Mouse (Mus musculus) limb, embryonic 11.5 days (tissue): ENCODE measurements around the gene BC005561. TPM values are rescaled to one million over a fixed set of nuclear protein-coding genes. Genes with fewer than 3 reads are reported as not detected.

ENCODE experiments used
- ATAC-seq: fragments of 200-750 bp; cut with Nextera tagmentation; 2 replicates; pipeline ENCODE4 v1.8.0; 2017; ENCODE audit warnings: low read depth; ENCODE audit not compliant: insufficient number of reproducible peaks, low FRiP score, low TSS enrichment
- DNase-seq: peaks from one replicate; pipeline ENCODE4 v3.0.0-alpha.2; 2015; ENCODE audit warnings: low spot score
- H3K27ac ChIP-seq: fragments of 300-500 bp; sonication (generic); replicated peaks from 2 replicates; pipeline ENCODE4 v1.5.1; 2014; ENCODE audit warnings: low read depth, mild to moderate bottlenecking, low read length
- H3K27me3 ChIP-seq: fragments of 300-500 bp; sonication (generic); 2 replicates; pipeline ENCODE4 v1.6.1; 2014; ENCODE audit warnings: mild to moderate bottlenecking, low read length, mixed read lengths; ENCODE audit not compliant: control insufficient read depth, insufficient read depth
- H3K36me3 ChIP-seq: fragments of 300-500 bp; sonication (generic); 2 replicates; pipeline ENCODE4 v1.6.1; 2014; ENCODE audit warnings: mild to moderate bottlenecking, low read length, moderate library complexity, mixed read lengths; ENCODE audit not compliant: control insufficient read depth, insufficient read depth
- H3K4me1 ChIP-seq: fragments of 300-500 bp; sonication (generic); 2 replicates; pipeline ENCODE4 v1.6.1; 2014; ENCODE audit warnings: low read length, mixed read lengths; ENCODE audit not compliant: control insufficient read depth, insufficient read depth
- H3K4me2 ChIP-seq: fragments of 300-500 bp; sonication (generic); 2 replicates; pipeline ENCODE4 v1.6.1; 2014; ENCODE audit warnings: low read depth, mild to moderate bottlenecking, moderate library complexity; ENCODE audit not compliant: severe bottlenecking
- H3K4me3 ChIP-seq: fragments of 300-500 bp; sonication (generic); 2 replicates; pipeline ENCODE4 v1.5.1; 2014; ENCODE audit warnings: low read depth, low read length
- H3K9ac ChIP-seq: fragments of 300-500 bp; sonication (generic); 2 replicates; pipeline ENCODE4 v1.6.1; 2014; ENCODE audit warnings: mild to moderate bottlenecking, low read length
- H3K9me3 ChIP-seq: fragments of 300-500 bp; sonication (generic); 2 replicates; pipeline ENCODE4 v1.6.1; 2016; ENCODE audit warnings: low read length; ENCODE audit not compliant: control insufficient read depth
- WGBS: fragments of 180-500 bp; shearing (Covaris S2); extraction: QIAGEN DNeasy Blood & Tissue Kit; methylation state at CpG from one replicate; pipeline ENCODE4 v1.1.7; 2014; 5-methylcytosine and 5-hydroxymethylcytosine counted together
- polyA plus RNA-seq: library from polyadenylated mRNA; unstranded; fragments of >200 nt; fragmentation: Nextera tagmentation; extraction: Ambion mirVana; gene quantifications from 2 replicates; pipeline ENCODE4 v1.2.1, GENCODE M21; 2014

Gene BC005561
- polyA plus RNA-seq = 17.0 and 18.1 TPM in 2 replicates

- peak within 1 kb of the TSS; percentile 53; the same call in 1 of the 2 replicates for H3K27ac ChIP-seq
- H3K36me3 ChIP-seq = peaks cover 6% of the 10 kb centered on the region
- peak within 1 kb of the TSS; percentile 77 for H3K4me3 ChIP-seq
- under 1% methylated on average over 81 of the region's 83 CpGs for WGBS
- H3K4me2 ChIP-seq = peak within 1 kb of the TSS; percentile 59
- ATAC-seq (peak; percentile 90), DNase-seq (peak; percentile 92)
- no peaks in the 10 kb centered on the region for H3K4me1 ChIP-seq
- no peaks in the 10 kb centered on the region for H3K27me3 ChIP-seq
- H3K9me3 ChIP-seq = no peaks in the 10 kb centered on the region
- peak within 1 kb of the TSS; percentile 81 for H3K9ac ChIP-seq
Observed at GRCm38 (mm10) chr5:104508195-104508891, at the start of gene BC005561. Gene BC005561, plus strand, starts transcription at chr5:104508352.

DNA sequence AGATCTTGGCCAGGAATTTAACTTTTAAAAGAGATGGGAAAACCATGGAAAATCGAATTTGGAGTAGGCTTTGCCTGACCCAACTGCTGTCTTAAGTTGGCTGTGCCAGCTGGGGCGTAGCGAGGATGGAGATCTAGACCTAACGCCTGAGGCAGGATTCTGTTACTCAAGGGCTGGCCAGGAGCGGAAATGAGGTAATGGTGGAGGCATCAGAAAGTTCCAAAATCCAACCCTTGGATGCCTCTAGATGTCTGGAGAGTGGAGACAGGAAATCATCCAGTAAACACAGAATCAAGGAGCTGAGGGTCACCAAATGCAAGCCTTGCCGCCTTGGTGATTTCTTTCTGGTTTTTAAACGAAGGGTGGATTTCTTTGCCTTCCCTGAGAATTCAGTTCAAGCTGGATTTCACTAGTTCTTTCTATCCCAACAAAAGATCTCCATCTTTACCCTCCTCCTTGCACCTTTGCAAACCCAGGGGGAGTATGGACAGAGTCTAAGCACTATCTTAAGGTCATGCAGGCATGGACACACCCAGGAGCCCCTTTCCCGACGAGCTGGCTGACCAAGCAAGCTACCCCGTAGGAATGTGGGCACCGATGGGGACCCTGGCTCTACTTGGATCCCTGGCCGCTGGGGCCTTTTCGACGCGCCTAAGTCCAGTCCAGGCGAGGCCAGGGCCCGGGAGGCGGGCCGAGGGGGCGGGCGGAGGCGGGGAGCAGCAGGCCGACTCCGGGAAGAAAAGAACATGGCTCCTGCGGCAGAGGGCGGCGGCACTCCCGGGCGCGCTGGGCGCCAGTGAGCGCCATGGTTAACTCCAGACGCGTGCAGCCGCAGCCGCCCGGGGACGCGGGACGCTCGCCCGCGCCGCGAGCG is 49.1 kb upstream of the BC005561 start, which contains the start of gene Pkd2:
Gene Pkd2, plus strand, starts transcription at position 619 of the 874 bp plus-strand sequence.
- 18% methylated on average over 31 of the region's 46 CpGs for WGBS
- Histone ChIP-seq H3K36me3 (no peaks in the 10 kb centered on the region; the same call in 1 of the 2 replicates), H3K4me3 (peak within 1 kb of the TSS; percentile 66), H3K4me1 (no peaks in the 10 kb centered on the region), H3K9me3 (peaks cover 7% of the 10 kb centered on the region; the same call in 1 of the 2 replicates), H3K4me2 (peak within 1 kb of the TSS; percentile 74), H3K27ac (peak within 1 kb of the TSS; percentile 94), H3K9ac (peak within 1 kb of the TSS; percentile 98), H3K27me3 (no peaks in the 10 kb centered on the region)
- ATAC-seq (peak; percentile 84), DNase-seq (peak; percentile 87)

DNA sequence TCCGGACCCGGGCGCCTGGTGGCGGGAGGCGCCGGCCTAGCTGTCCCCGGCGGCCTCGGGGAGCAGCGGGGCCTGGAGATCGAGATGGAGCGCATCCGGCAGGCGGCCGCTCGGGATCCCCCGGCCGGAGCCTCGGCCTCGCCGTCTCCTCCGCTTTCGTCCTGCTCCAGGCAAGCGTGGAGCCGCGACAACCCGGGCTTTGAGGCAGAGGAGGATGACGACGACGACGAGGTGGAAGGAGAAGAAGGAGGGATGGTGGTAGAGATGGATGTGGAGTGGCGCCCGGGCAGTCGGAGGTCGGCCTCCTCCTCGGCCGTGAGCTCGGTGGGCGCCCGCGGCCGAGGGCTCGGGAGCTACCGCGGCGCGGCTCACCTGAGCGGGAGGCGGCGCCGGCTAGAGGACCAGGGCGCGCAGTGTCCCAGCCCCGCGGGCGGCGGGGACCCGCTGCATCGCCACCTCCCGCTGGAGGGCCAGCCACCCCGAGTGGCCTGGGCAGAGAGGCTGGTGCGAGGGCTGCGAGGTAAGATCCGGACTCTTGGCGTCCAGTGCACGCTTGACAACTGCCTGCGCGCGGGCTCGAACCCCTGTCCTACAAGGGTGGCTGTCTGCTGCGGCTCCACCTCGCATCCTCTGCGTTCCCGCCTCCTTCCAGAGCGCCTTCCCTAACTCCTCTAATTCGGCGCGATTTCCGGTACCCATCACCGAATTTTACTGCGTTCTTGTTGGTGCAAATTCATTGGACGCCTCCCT is 48.3 kb upstream of the BC005561 start:
- DNase-seq (peak; percentile 78), ATAC-seq (peak; percentile 73)
- under 1% methylated on average over 74 of the region's 82 CpGs for WGBS
- no peaks in the 10 kb centered on the region for H3K4me1 ChIP-seq
- no peaks in the 10 kb centered on the region; the same call in 1 of the 2 replicates for H3K36me3 ChIP-seq
- peak overlapping the region; percentile 94 for H3K27ac ChIP-seq
- peak overlapping the region; percentile 98 for H3K9ac ChIP-seq
- H3K27me3 ChIP-seq = no peaks in the 10 kb centered on the region
- H3K4me3 ChIP-seq = peak overlapping the region; percentile 66
- H3K4me2 ChIP-seq = peak overlapping the region; percentile 74
- peaks cover 7% of the 10 kb centered on the region; the same call in 1 of the 2 replicates for H3K9me3 ChIP-seq

DNA sequence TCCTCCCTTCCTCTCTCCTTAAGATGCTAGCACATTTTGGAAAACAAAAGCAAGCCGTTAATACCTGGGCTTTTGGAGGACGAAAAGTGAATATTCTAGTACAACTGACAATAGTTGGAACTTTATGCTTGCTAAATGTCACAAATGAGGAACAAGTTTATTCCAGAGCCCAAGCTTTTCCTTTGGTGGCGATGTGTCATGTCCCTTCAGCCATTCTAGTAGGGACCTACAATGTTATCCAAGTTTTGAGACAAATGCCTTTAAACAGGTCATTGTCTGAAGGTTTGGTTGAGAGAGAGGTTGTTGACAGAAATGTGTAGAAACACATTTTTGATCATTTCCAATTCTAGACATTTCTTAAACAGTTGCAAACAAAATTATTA is 47.7 kb upstream of the BC005561 start:
- Histone ChIP-seq H3K27ac (peak overlapping the region; percentile 94), H3K36me3 (no peaks in the 10 kb centered on the region; the same call in 1 of the 2 replicates), H3K4me3 (peak overlapping the region; percentile 66), H3K9me3 (peaks cover 7% of the 10 kb centered on the region; the same call in 1 of the 2 replicates), H3K27me3 (no peaks in the 10 kb centered on the region), H3K4me1 (no peaks in the 10 kb centered on the region), H3K4me2 (peak overlapping the region; percentile 74), H3K9ac (peak overlapping the region; percentile 98)
- no peak for DNase-seq
- 44% methylated on average over 3 of the region's 3 CpGs for WGBS
- no peak for ATAC-seq

DNA sequence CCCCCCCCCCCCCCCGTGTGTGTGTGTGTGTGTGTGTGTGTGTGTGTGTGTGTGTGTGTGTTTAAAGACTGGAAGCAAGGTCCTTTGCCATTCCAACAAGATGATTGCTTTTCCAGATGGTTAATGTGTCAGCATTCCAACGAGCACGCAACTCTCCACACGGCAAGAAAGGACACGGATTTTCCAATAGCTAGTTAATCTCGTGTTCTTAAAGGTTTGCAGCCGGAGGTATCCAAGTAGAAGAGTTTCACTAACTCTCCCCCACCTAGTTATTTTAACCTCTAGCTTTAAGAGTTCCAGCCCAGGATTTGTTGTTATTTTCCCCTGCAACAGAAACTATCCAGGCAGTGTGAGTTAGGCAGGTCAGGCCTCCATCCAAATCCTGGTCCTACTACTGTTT is 47.3 kb upstream of the BC005561 start:
- no peak overlapping the region for H3K9ac ChIP-seq
- no peaks in the 10 kb centered on the region for H3K27me3 ChIP-seq
- 45% methylated on average over 6 of the region's 7 CpGs for WGBS
- peaks cover 3% of the 10 kb centered on the region for H3K36me3 ChIP-seq
- no peaks in the 10 kb centered on the region for H3K4me1 ChIP-seq
- peak overlapping the region; percentile 74 for H3K4me2 ChIP-seq
- DNase-seq (no peak), ATAC-seq (no peak)
- peak overlapping the region; percentile 66 for H3K4me3 ChIP-seq
- peaks cover 7% of the 10 kb centered on the region; the same call in 1 of the 2 replicates for H3K9me3 ChIP-seq
- 0 out of 2 replicates have a peak overlapping the region, but pooled peaks have one; percentile 94 for H3K27ac ChIP-seq

DNA sequence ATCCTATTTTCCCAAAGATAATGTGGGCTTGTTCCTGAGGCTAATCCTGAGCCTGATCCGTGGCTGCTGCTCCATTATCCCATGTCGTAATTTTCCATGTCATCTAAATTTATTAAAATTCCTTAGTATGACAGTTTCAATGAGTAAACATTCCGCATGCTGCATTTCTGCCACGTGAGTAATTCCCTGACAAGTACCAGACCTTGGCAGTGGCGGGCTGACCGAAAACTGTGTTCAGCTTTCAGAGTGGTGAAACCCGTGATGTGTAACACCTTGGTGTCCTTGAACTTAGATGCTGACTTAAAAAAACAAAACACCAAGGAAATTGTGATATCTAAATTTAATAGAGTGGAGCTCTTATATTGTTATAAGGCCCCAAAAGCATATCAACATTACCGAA is 42.9 kb upstream of the BC005561 start:
- no peaks in the 10 kb centered on the region for H3K9me3 ChIP-seq
- ATAC-seq (no peak), DNase-seq (no peak)
- WGBS = 86% methylated on average over 8 of the region's 8 CpGs
- H3K36me3 ChIP-seq = peaks cover 16% of the 10 kb centered on the region
- H3K4me3 ChIP-seq = no peak overlapping the region
- H3K27ac ChIP-seq = no peak overlapping the region
- H3K27me3 ChIP-seq = no peaks in the 10 kb centered on the region
- no peak overlapping the region for H3K4me2 ChIP-seq
- no peaks in the 10 kb centered on the region for H3K4me1 ChIP-seq
- no peak overlapping the region for H3K9ac ChIP-seq

DNA sequence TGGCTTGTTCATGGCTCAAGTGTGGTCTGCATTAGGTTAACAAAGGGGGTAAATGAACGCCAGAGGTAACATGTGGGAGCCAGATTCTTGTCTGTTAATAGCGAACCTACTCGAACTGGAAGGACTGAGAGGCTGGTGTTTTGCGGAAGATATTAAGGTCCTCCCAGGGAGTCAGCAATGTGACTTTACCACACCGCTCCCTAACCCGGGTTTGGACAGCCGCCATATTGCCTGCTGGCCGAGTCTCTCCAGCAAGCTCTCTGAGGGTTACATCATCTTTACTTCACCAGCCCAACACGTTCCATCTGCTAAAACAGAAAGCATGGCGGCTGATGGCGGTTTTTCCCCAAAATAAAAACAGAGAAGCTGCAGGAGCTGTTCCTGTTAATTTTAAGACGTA is 42.4 kb upstream of the BC005561 start:
- H3K36me3 ChIP-seq = peaks cover 16% of the 10 kb centered on the region
- no peak for DNase-seq
- H3K4me3 ChIP-seq = no peak overlapping the region
- no peaks in the 10 kb centered on the region for H3K4me1 ChIP-seq
- ATAC-seq = no peak
- no peak overlapping the region for H3K4me2 ChIP-seq
- no peak overlapping the region for H3K27ac ChIP-seq
- 84% methylated on average over 12 of the region's 12 CpGs for WGBS
- H3K9me3 ChIP-seq = no peaks in the 10 kb centered on the region
- no peaks in the 10 kb centered on the region for H3K27me3 ChIP-seq
- H3K9ac ChIP-seq = no peak overlapping the region

- no peak for ATAC-seq
- Histone ChIP-seq H3K9ac (no peak overlapping the region), H3K27ac (no peak overlapping the region), H3K27me3 (no peaks in the 10 kb centered on the region), H3K9me3 (no peaks in the 10 kb centered on the region), H3K36me3 (peaks cover 20% of the 10 kb centered on the region), H3K4me3 (no peak overlapping the region), H3K4me1 (no peaks in the 10 kb centered on the region), H3K4me2 (no peak overlapping the region)
- WGBS = 95% methylated on average over 16 of the region's 16 CpGs
- no peak for DNase-seq
Observed at GRCm38 (mm10) chr5:104466816-104467215, 41.3 kb upstream of the BC005561 start.
